Mouse (Mus musculus): Measurements from ENCODE around the gene C130074G19Rik.

- TF ChIP-seq CHD2 (IDR thresholded peaks at IDR 0.05; ENCODE audit: low read length) (no peak), MXI1 (IDR thresholded peaks at IDR 0.05; ENCODE audit: low read depth, low read length) (no peak), CTCF (IDR thresholded peaks at IDR 0.05 in 2 of 3, conservative IDR thresholded peaks at IDR 0.05 in 1 of 3; ENCODE audit: control insufficient read depth in 1 of 3, insufficient read depth in 1 of 3, low read depth in 2 of 3, low read length in 3 of 3, poor library complexity in 1 of 3, severe bottlenecking in 1 of 3) (no peak)
Observed at GRCm38 (mm10) chr1:184829897-184830296, 53.1 kb downstream of the C130074G19Rik start.

Measured in MEL (cell line).